Mouse (Mus musculus): ENCODE data around the gene Srcin1. TPM values are rescaled to one million over a fixed set of nuclear protein-coding genes. Genes with fewer than 3 reads are reported as not detected.

Gene Srcin1
- total RNA-seq, 4 experiments from 2014 or later = 1.1 to 2.5 (median 1.6) TPM

- no peak for DNase-seq (ENCODE audit: low spot score in 2 of 2)
These were observed 66.9 kb downstream of the Srcin1 start for GRCm38 (mm10) chr11:97509058-97509457.

- no peak for DNase-seq (ENCODE audit: low spot score in 2 of 2)
These were observed 67.8 kb downstream of the Srcin1 start for GRCm38 (mm10) chr11:97508198-97508597.

GRCm38 (mm10) chr11:97506331-97506730 is 69.7 kb downstream of the Srcin1 start:
- DNase-seq (ENCODE audit: low spot score in 2 of 2) = no peak

DNA sequence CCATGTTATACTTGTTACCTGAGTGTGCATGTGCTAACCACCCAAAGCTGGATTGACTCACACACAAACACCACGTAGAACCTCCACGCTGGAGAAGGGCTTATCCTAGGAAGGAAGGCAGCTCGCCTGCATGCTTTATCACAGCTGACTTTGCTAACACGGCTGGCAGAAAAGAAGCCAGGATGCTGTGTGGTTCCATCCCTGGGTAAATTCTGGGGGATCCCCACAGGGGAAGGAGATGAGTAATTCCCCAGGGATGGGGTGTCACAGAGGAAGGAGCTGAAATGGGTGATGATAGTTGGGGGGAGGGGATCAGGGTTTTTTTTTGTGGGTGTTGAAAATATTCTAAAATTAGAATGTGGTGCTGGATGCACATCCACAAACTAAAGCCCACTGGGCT is 70.2 kb downstream of the Srcin1 start:
- DNase-seq (ENCODE audit: low spot score in 2 of 2) = no peak

- no peak for DNase-seq (ENCODE audit: low spot score in 2 of 2)
These were observed 73.1 kb downstream of the Srcin1 start for GRCm38 (mm10) chr11:97502846-97503245.

DNA sequence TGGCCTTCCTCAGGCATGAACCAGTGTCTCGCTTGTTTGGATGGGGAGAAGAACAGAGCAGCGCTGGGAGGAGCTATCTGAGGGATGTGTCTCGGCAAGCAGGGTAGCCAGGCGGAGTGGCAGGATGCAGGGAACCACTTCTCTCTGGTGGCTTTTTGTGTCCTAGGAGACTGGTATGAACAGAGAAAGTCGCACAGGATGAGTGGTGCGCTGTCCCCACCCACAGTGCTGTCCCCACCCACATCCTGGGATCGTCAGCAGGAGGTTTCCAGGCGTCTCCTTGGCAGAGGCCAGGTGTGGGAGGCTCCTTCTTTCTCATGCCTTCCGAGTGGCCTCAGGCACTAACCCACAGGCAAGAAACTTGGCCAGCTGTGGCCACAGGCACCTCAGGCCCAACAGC is 73.6 kb downstream of the Srcin1 start:
- DNase-seq (ENCODE audit: low spot score in 2 of 2) = no peak

DNA sequence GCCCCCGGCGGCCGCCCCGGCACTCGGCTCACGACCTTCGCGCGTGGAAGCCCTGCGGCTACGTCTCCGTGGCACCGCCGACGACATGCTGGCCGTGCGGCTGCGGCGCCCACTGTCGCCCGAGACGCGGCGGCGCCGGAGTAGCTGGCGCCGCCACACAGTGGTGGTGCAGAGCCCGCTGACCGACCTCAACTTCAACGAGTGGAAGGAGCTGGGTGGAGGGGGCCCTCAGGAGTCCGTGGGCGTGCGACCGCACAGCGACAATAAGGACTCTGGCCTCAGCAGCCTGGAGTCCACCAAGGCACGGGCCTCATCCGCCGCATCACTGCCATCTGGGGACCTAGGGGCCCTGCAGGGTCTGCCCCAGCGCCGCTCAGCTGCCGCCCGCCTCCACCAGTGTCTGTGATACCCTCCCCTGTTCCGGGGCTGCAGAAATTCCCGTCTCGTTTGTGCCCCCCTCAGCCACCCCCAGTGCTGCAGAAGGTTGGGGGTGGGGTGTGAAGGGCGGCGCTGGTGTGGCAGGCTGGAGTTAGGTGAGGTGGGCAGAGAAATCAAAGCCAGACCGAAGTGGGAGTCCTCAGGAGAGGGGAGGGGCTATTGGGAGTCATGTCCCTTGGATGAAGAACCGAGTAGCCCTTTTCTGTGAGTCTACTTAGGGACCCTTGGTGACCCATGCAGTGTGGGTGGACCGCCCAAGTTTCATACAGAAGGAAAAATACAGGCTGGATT is 75.1 kb downstream of the Srcin1 start:
- DNase-seq (ENCODE audit: low spot score in 2 of 2) = no peak

DNA sequence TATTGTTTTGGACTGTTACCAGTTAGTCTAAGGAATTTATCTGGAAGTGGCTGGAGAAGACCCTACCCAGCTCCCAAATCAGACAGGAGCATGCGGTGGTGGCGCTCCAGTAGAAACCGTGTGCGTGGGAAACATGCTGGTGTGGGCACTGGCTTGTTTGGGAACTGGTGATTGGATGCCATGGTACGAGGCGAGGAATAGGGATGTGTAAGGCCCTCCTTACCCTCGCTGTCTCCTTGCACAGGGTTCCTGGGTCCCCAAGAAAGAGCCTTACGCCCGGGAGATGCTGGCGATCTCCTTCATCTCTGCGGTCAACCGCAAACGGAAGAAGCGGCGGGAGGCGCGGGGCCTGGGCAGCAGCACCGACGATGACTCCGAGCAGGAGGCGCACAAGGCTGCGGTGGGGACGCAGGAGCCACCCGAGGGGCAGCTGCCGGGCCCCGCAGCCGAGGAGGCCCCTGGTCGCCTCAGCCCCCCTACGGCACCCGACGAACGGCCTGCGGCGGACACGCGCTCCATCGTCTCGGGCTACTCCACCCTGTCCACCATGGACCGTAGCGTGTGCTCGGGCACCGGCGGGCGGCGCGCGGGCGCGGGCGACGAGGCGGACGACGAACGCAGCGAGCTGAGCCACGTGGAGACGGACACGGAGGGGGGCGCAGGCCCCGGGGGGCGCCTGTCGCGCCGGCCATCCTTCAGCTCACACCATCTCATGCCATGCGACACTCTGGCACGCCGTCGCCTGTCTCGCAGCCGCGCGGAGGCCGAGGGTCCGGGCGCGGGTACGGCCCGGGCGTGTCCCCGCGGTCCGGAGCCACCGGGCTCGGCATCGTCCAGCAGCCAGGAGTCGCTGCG is 75.9 kb downstream of the Srcin1 start, which contains the start of gene 4933428G20Rik:
4933428G20Rik (minus strand) TSS at position 476 of the 855 bp plus-strand sequence.
- DNase-seq (ENCODE audit: low spot score in 2 of 2) = no peak

DNA sequence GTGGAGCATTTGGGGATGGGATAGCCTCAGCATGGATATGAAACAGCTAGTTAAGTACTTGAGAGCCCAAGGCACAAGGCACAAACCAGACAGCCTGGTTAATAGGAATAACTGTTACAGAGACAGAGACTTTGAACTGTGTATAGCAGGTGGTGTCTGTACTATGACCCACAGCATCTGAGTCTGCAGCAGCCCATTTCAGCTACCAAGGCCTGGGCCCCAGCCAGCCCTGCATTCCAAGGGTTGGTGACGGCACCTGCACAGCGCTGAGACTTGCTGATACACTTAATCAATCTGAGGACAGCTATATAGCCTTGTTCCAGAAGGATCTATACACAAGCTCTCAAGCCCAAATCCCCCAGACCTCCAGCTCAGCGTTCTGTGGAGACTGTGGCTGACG is 78.4 kb downstream of the Srcin1 start:
- no peak for DNase-seq (ENCODE audit: low spot score in 2 of 2)

- no peak for DNase-seq (ENCODE audit: low spot score in 2 of 2)
These were observed 83.2 kb downstream of the Srcin1 start for GRCm38 (mm10) chr11:97492836-97493235.

DNA sequence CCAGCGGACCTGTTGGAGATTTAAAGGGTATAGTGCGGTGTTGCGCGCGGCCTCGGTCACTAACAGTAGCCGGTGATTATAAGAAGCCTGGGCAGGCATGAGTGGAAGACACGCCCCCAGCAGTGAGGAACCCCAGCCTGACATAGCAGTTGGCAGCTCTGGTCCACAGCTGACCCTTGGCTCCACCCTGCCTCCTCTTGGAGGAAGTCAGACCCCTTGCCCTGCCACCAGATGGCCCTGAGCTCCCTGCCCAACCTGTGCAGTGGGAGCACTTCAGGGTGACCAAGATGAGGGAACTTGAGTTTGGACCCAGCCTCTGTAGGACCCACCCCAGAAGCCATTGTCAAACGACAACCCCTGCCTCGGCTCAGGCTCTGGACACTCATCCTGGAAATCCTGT is 84.3 kb downstream of the Srcin1 start:
- DNase-seq (ENCODE audit: low spot score in 2 of 2) = no peak

GRCm38 (mm10) chr11:97489589-97490324 is 86.2 kb downstream of the Srcin1 start:
- DNase-seq (ENCODE audit: low spot score in 2 of 2) = peak; percentile 55 to 56

DNA sequence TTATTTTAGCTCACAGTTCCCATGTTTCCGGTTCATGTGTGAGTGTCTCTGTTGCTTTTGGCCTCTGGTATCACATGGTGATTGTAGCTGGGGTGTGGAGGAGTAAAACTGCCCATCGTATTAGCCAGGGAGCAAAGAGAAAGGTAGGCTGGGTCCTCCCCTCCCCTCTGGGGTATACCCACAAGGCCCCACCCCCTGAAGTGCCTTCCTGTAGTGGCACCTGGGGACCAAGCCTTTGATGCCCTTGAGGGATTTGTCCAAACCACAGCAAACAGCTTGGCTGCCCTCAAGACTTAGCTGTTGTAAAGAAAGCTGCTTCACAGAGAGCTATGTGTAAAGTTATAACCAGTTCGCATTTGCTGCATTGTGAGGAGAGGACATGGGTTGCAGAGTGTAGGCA is 88.3 kb downstream of the Srcin1 start:
- no peak for DNase-seq (ENCODE audit: low spot score in 2 of 2)

GRCm38 (mm10) chr11:97485661-97486060 is 90.3 kb downstream of the Srcin1 start:
- DNase-seq (ENCODE audit: low spot score in 2 of 2) = no peak

- no peak for DNase-seq (ENCODE audit: low spot score in 2 of 2)
These were observed 96.2 kb downstream of the Srcin1 start for GRCm38 (mm10) chr11:97479824-97480223.

- DNase-seq (ENCODE audit: low spot score in 2 of 2) = no peak
These were observed 96.9 kb downstream of the Srcin1 start for GRCm38 (mm10) chr11:97479085-97479484.

DNA sequence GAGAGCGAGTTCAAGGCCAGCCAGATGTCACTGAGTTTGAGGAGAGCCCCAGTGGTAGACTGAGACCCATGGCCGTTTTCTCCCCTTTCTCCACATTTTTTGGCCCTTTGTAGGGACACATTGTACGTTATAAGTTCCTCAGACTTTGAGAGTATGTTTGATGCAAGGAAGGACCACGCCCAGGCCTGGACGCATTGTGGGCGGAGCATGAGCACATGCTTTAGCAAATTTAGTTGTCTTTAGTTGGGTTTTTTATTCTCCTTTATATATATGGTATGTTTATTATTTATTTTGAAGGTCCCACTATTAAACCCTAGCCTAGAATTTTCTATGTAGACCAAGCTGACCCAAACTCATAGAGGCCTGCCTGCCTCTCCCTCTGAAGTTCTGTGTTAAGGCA is 97.6 kb downstream of the Srcin1 start:
- DNase-seq (ENCODE audit: low spot score in 2 of 2) = no peak

- no peak for DNase-seq (ENCODE audit: low spot score in 2 of 2)
These were observed 98.6 kb downstream of the Srcin1 start for GRCm38 (mm10) chr11:97477431-97477830.

- peak in 1 of 2 experiments; percentile 27 for DNase-seq (ENCODE audit: low spot score in 2 of 2)
These were observed 99.5 kb downstream of the Srcin1 start for GRCm38 (mm10) chr11:97476334-97477095.

- no peak for DNase-seq (ENCODE audit: low spot score in 2 of 2)
These were observed 104.7 kb downstream of the Srcin1 start for GRCm38 (mm10) chr11:97471276-97471675.

DNA sequence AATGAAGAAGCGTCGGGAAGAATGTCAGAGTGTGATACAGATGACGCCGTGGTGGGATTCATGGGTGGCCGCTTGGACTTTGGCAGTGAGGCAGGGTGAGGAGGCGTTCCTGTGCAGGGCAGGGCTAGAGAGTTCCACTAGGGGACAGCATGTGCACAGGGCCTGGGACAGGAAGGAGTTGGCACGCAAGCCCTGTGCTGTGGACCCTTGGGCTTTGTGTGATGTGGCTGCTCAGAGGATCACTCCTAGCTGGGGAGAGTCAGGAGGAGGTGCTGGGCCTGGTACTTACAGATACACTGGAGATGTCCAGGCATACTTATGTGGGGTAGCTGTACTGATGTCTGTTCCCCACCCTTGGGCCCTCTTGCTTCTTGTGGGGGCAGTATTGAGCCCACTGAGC is 106.2 kb downstream of the Srcin1 start:
- no peak for DNase-seq (ENCODE audit: low spot score in 2 of 2)
